Mouse (Mus musculus): ENCODE data around the gene 4930572O03Rik.
"Not testable (repeated sequence)": the region's sequence is repeated elsewhere in the genome, so short reads cannot be mapped to it uniquely, and the experiment has no call there.

The 4930572O03Rik gene

DNA sequence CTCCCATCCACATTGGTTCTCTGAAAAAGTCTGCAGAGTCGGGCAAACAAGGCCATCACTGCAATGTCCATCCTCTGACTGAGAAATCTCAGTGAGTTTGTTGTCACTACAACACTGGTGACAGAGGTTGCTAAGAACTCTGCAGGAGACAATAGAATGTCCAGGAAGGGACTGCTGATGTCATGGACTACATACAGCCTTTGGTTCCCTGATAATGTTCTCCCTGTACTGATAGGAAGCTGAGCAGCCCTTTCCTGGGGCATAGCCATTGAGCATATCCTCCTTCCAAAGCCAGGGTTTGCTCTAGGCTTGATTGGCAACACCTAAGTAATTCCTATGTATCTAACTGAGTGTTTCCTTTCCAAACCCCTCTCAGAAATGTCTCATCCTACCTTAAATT, at the start of gene 4930572O03Rik:
Gene 4930572O03Rik, minus strand, starts transcription at position 101 of the 400 bp plus-strand sequence.
- DNase-seq (ENCODE audit: low read depth, low spot score) = not testable (repeated sequence)

DNA sequence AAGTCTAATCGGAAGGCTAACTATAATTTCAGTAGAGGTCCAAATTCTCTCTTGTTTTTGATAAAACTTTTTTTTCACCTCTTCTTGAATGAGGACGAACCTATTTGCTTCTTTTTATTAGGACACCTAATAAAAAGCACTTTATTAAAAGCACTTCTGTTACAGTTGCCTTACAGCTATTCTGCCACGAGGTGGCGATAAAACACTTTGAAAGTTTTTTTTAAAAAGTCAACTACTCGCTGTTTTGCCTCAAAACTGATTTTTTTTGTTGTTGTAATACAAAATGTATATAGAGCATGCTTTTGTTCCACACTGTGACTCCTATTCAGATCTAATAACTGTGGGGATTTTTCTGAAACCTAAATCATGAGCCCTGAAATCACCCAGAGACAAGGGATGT, 46.0 kb upstream of the 4930572O03Rik start:
- DNase-seq (ENCODE audit: low read depth, low spot score) = not testable (repeated sequence)

- DNase-seq (ENCODE audit: low read depth, low spot score) = not testable (repeated sequence)
Measured at GRCm38 (mm10) chr5:15697719-15698118, 40.9 kb upstream of the 4930572O03Rik start.

GRCm38 (mm10) chr5:15691849-15692248, 35.0 kb upstream of the 4930572O03Rik start:
- DNase-seq (ENCODE audit: low read depth, low spot score) = not testable (repeated sequence)

- DNase-seq (ENCODE audit: low read depth, low spot score) = not testable (repeated sequence)
Measured at GRCm38 (mm10) chr5:15690822-15691221, 34.0 kb upstream of the 4930572O03Rik start.

DNA sequence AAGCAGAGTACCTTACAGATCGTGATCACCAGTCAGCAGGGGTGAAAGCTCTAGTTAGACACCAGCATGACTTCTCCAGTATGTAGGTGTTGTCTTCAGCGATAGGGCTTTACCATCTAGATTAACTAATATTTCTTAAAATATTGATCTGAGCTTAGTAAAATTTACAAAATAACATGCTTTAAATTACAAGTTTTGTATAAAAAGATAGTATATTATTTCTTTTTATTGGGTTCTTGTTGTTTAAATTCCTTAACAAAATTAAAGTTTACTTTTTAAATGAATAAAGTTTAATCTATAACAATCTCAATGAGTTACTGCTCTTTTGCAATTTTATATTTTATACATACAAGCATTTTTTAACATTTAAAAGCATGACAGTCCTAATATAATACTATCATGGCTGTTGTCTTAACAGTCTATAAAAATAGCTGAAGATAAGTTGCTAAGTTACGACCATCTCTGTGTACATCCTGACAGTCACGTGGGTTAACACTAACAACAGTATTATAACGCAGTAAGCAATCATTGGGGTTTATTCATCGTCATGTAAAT, 32.9 kb upstream of the 4930572O03Rik start:
- DNase-seq (ENCODE audit: low read depth, low spot score) = not testable (repeated sequence)

- DNase-seq (ENCODE audit: low read depth, low spot score) = not testable (repeated sequence)
Measured at GRCm38 (mm10) chr5:15688874-15689658, 32.2 kb upstream of the 4930572O03Rik start.

DNA sequence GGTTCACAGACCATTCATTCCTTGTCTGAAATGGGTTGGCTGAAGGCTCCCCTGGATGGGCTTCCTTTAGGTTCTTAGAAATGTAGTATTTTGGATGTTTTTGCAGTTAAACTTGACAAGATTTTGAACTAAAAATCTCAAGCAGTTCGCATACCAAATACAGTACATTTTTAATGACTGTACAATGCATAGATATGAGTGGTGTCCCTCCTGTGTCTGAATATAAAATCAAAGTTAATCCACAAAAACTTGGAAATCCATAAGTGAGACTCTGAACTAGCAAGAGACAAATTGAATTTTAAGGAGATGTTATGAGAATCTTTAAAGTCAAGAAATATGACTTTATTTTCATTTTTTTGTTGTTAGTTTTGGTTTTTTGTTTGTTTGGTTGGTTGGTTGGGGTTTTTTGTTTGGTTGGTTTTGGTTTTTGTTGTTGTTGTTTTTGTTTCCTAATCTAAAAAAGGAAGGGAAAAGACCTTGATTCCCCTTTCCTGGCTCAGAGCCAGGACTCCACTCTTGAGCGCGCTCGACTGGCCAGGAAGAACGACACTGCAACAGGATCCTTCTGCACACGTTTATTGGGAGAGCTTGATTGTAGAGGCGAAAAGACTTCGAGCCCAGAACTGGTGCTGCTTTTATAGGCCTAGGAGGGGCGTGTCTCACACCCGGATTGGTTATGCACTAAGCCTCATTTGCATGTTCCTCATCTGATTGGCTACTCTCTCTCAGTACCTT, 24.6 kb upstream of the 4930572O03Rik start:
- DNase-seq (ENCODE audit: low read depth, low spot score) = not testable (repeated sequence)

- DNase-seq (ENCODE audit: low read depth, low spot score) = not testable (repeated sequence)
Measured at GRCm38 (mm10) chr5:15679980-15680949, 23.4 kb upstream of the 4930572O03Rik start.

DNA sequence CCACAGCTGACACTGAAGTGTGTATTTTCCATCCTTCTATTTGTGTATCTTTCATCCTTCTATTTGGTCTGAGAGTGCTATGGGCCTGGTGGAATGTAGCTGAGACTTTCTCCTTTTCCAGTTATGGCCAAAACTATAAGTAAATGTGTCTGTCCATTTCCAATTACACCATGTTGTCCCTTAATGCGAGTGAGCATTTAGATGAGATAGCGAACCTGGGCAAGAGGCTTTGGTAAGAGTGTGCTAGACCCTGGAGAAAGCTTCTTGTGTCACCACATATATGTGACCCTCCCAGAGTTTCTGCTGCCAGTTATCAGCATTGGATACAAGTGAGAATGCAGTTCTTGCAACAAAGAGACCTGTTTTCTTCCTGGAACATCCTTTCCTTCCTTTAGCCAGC, 22.0 kb upstream of the 4930572O03Rik start:
- not testable (repeated sequence) for DNase-seq (ENCODE audit: low read depth, low spot score)

GRCm38 (mm10) chr5:15677750-15678149, 20.9 kb upstream of the 4930572O03Rik start:
- not testable (repeated sequence) for DNase-seq (ENCODE audit: low read depth, low spot score)

DNA sequence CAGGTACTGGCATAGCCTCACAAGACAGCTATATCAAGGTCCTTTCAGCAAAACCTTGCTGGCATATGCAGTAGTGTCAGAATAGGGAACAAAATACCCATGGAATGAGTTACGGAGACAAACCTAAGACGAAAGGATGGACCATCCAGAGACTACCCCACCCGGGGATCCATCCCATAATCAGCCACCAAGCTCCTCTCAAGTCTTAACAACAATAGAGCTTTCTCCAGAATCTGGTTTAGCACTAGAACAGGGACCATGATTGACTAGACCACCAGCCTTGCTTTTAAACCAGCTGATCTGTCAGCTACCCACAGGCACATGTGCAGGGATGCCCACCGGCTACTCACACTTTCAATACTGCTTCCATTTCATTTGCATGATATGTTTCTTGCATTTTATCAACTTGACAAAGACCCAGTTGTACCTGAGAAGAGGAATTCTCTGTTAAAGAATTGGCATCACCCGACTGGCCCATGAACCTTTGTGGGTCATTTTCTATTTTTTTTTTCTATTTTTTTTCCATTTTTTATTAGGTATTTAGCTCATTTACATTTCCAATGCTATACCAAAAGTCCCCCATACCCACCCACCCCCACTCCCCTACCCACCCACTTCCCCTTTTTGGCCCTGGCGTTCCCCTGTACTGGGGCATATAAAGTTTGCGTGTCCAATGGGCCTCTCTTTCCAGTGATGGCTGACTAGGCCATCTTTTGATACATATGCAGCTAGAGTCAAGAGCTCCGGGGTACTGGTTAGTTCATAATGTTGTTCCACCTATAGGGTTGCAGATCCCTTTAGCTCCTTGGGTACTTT, 17.8 kb upstream of the 4930572O03Rik start:
- not testable (repeated sequence) for DNase-seq (ENCODE audit: low read depth, low spot score)

DNA sequence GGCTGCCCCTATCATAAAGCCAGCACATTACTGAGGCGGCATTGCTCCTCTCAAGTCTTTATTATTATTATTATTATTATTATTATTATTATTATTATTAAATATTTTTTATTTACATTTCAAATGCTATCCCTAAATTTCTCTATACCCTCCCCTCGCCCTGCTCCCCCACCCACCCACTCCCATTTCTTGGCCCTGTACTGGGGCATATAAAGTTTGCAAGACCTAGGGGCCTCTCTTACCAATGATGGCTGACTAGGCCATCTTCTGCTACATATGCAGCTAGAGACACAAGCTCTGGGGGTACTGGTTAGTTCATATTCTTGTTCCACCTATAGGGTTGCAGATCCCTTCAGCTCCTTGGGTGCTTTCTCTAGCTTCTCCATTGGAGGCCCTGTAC, 17.1 kb upstream of the 4930572O03Rik start:
- not testable (repeated sequence) for DNase-seq (ENCODE audit: low read depth, low spot score)

DNA sequence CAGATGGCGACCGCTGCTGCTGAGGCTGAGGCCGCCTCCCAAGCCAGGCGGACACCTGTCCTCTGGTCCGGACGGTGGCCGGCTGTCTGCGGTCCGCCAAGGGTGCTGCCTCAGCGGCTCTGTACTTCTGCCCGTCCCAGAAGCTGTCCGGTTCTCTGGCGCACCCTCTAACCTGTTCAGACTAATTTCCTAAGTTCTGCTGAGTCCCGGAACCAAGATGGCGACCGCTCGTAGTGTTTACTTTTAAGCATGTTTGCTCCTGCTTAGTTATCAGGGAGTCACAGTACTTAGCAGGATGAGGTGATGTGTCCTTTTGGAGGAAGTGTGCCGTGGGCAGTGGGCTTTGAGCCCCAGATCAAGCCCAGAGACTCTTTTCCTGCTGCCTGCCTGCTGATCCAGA, 13.9 kb upstream of the 4930572O03Rik start:
- DNase-seq (ENCODE audit: low read depth, low spot score) = not testable (repeated sequence)

GRCm38 (mm10) chr5:15663847-15664246, 7.0 kb upstream of the 4930572O03Rik start:
- DNase-seq (ENCODE audit: low read depth, low spot score) = not testable (repeated sequence)

DNA sequence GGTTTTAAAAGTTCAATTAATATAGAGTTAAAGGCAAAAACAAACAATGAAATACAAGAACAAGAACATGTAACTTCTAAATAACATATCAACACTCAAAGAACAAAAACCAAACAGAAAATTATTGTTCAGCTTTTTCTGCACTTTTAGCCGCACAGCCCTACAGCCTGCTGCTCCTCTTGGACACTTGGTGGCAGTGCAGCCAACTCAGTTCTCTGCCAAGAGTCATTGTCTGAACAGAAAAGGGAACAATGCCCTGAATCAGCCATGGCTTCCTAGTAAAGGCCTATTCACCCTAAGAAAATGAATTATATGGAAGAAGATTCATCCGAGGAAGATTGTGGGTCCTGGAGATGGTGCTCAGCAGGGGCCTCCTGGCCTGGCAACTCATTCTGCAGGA, 4.5 kb downstream of the 4930572O03Rik start:
- DNase-seq (ENCODE audit: low read depth, low spot score) = not testable (repeated sequence)

GRCm38 (mm10) chr5:15645707-15646106, 11.2 kb downstream of the 4930572O03Rik start:
- DNase-seq (ENCODE audit: low read depth, low spot score) = not testable (repeated sequence)

DNA sequence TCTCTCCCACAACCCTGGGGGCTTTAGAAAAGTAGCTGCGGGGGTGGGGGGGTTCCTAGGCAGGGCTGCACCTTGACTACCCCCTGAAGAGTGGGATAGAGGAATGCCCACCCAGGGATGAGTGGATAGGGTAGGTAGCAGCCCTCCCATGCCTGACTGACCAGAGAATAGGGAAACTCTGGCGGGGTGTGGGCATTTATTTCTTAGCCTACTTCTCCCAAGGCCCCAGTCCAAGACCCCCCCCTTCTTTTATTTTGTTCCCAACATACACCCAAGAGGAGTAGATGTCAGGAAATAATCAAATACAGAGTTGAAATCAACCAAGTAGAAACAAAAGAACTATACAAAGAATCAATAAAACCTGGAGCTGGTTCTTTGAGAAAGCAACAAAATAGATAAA, 19.2 kb downstream of the 4930572O03Rik start:
- not testable (repeated sequence) for DNase-seq (ENCODE audit: low read depth, low spot score)

GRCm38 (mm10) chr5:15630068-15630467, 26.8 kb downstream of the 4930572O03Rik start:
- DNase-seq (ENCODE audit: low read depth, low spot score) = not testable (repeated sequence)

GRCm38 (mm10) chr5:15628136-15628535, 28.7 kb downstream of the 4930572O03Rik start:
- not testable (repeated sequence) for DNase-seq (ENCODE audit: low read depth, low spot score)
